Mouse (Mus musculus): Measurements from ENCODE around the gene Rpl36-ps4.

DNA sequence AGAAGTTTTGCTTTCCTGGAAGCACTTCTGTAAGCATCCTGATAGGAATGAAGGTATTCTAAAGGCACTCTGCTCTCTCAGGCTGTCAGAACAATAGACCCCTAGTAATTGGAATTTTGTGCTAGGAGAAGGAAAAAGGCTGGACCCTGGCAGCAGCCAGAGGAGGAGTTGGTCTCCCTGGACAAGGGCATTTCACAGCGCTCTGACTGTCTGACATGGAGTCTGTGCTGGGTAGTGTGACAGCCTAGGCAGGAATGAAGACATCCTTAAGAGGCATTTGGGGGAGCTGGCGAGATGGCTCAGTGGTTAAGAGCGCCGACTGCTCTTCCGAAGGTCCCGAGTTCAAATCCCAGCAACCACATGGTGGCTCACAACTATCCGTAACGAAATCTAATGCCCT is 17.1 kb upstream of the Rpl36-ps4 start:
- no peak for TF ChIP-seq CTCF (IDR thresholded peaks at IDR 0.05; ENCODE audit: low read depth)
- no peak for TF ChIP-seq EP300 (IDR thresholded peaks at IDR 0.05; ENCODE audit: low read depth)

Measured in heart, postnatal 0 days (tissue).